Mouse (Mus musculus): ENCODE measurements around the gene Vcp. TPM values are rescaled to one million over a fixed set of nuclear protein-coding genes. Genes with fewer than 3 reads are reported as not detected.
"Not testable (repeated sequence)": the region's sequence is repeated elsewhere in the genome, so short reads cannot be mapped to it uniquely, and the experiment has no call there.

Gene Vcp
- polyA plus RNA-seq, 1 experiment from 2014 or later, result 498 TPM

DNA sequence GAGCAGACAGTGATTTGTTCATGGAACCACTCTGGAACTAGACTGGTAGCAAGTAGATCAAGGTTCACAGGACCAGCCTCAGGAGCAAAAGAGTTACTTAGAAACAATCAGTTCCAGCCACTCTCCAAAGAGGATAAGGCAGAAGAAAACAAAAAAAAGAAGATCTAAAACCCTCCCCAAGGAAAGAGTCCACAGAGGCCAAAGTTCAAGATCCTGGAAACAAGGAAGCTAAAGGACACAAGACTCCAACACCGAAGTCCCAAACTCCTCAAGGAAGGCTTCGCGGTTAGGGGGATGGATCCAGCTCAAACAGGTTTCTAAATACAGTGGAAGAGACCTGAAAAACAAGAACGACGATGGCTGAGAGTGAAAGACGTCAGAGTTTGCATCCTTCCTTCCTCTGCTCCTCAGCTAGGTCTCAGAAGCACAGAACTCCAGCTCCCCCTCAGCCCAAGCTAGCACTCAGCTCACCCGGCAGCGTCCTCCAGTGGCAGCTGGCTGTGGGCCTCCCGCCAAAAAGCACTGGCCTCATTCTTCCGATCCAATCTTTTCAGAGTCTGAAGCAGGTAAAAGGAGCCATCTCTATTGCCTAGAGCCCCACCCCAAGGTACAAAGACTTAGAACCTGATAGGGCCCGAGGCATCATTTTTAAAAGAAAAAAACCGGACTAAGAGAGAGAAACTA is 2.6 kb upstream of the Vcp start:
- no peak for ATAC-seq
- Histone ChIP-seq H3K9ac (ENCODE audit: low read depth, low read length) (no peak overlapping the region), H3K36me3 (ENCODE audit: control insufficient read depth, insufficient read depth, low read length) (0 out of 2 replicates have a peak, but pooled peaks cover 3% of the 10 kb centered on the region), H3K27me3 (ENCODE audit: control insufficient read depth, insufficient read depth, low read depth, low read length) (no peaks in the 10 kb centered on the region), H3K4me2 (ENCODE audit: low read length) (no peak overlapping the region), H3K9me3 (replicated peaks; ENCODE audit: control insufficient read depth, low read length, poor library complexity, severe bottlenecking) (no peaks in the 10 kb centered on the region), H3K4me3 (ENCODE audit: low read depth, low read length) (no peak overlapping the region), H3K27ac (ENCODE audit: low read length) (no peak overlapping the region), H3K4me1 (ENCODE audit: control insufficient read depth, insufficient read depth, low read length) (peaks cover 18% of the 10 kb centered on the region)
- whole genome bisulfite sequencing, result 80% methylated on average over 12 of the region's 12 CpGs

- Histone ChIP-seq H3K27me3 (ENCODE audit: control insufficient read depth, insufficient read depth, low read depth, low read length) (no peaks in the 10 kb centered on the region), H3K4me3 (ENCODE audit: low read depth, low read length) (no peak overlapping the region), H3K4me1 (ENCODE audit: control insufficient read depth, insufficient read depth, low read length) (peaks cover 30% of the 10 kb centered on the region), H3K27ac (ENCODE audit: low read length) (peak overlapping the region; percentile 90), H3K9me3 (replicated peaks; ENCODE audit: control insufficient read depth, low read length, poor library complexity, severe bottlenecking) (no peaks in the 10 kb centered on the region), H3K9ac (ENCODE audit: low read depth, low read length) (no peak overlapping the region), H3K4me2 (ENCODE audit: low read length) (no peak overlapping the region), H3K36me3 (ENCODE audit: control insufficient read depth, insufficient read depth, low read length) (0 out of 2 replicates have a peak, but pooled peaks cover 3% of the 10 kb centered on the region)
- 95% methylated on average over 2 of the region's 2 CpGs for WGBS
- no peak for ATAC-seq
Measured at GRCm38 (mm10) chr4:43001272-43001671, 965 bp upstream of the Vcp start.

DNA sequence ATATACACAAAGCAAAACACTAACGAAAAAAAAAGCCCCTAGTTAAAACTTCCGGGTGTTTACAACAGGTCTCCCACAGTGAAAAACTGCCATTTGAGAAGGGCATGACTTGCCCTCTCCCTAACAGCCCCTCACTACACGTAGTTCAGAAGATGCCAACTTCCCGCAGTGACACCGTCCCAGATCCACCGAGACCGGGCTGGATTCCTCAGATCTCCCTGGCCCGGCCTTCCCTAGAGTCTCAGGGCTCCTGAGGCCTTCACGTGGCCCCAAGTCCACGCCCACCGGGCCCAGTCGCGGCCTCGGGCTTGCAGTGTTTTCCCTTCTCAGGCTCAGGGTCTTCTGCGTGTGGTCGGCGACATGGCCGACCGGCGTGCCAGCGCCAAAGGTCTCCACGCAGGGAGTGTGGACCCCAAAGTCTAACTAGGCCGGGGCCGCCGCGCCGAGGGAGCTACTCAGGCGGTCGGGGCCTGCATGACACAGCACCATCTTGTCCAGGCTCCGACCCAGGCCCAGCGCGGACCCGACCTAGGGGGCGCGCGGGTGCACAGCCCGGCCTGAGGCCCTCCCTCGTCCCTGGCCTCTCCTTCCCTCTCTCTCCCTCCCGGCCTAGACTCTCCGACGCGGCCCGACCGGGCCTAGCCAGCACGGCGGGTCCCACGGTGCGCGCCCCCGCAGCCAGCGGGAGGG is 711 bp downstream of the Vcp start:
- H3K27me3 ChIP-seq (ENCODE audit: control insufficient read depth, insufficient read depth, low read depth, low read length), result no peaks in the 10 kb centered on the region
- H3K9ac ChIP-seq (ENCODE audit: low read depth, low read length), result peak overlapping the region; percentile 94
- WGBS, result 0% methylated on average over 50 of the region's 51 CpGs
- no peaks in the 10 kb centered on the region for H3K9me3 ChIP-seq (replicated peaks; ENCODE audit: control insufficient read depth, low read length, poor library complexity, severe bottlenecking)
- H3K4me3 ChIP-seq (ENCODE audit: low read depth, low read length), result peak overlapping the region; percentile 98
- peaks cover 30% of the 10 kb centered on the region for H3K4me1 ChIP-seq (ENCODE audit: control insufficient read depth, insufficient read depth, low read length)
- peak; percentile 80 for ATAC-seq
- peak overlapping the region; percentile 98 for H3K27ac ChIP-seq (ENCODE audit: low read length)
- H3K4me2 ChIP-seq (ENCODE audit: low read length), result peak overlapping the region; percentile 71
- peaks cover 8% of the 10 kb centered on the region for H3K36me3 ChIP-seq (ENCODE audit: control insufficient read depth, insufficient read depth, low read length)

GRCm38 (mm10) chr4:42998022-42998421 is 2.3 kb downstream of the Vcp start:
- H3K4me2 ChIP-seq (ENCODE audit: low read length), result peak overlapping the region; percentile 71
- H3K9me3 ChIP-seq (replicated peaks; ENCODE audit: control insufficient read depth, low read length, poor library complexity, severe bottlenecking), result no peaks in the 10 kb centered on the region
- H3K27me3 ChIP-seq (ENCODE audit: control insufficient read depth, insufficient read depth, low read depth, low read length), result no peaks in the 10 kb centered on the region
- peaks cover 17% of the 10 kb centered on the region for H3K36me3 ChIP-seq (ENCODE audit: control insufficient read depth, insufficient read depth, low read length)
- H3K4me3 ChIP-seq (ENCODE audit: low read depth, low read length), result peak overlapping the region; percentile 98; the same call in 1 of the 2 replicates
- H3K4me1 ChIP-seq (ENCODE audit: control insufficient read depth, insufficient read depth, low read length), result peaks cover 30% of the 10 kb centered on the region
- no peak overlapping the region for H3K9ac ChIP-seq (ENCODE audit: low read depth, low read length)
- no peak overlapping the region for H3K27ac ChIP-seq (ENCODE audit: low read length)
- 58% methylated on average over 2 of the region's 2 CpGs for WGBS
- no peak for ATAC-seq

GRCm38 (mm10) chr4:42988296-42988695 is 12.0 kb downstream of the Vcp start:
- no peak overlapping the region for H3K4me2 ChIP-seq (ENCODE audit: low read length)
- no peaks in the 10 kb centered on the region for H3K9me3 ChIP-seq (replicated peaks; ENCODE audit: control insufficient read depth, low read length, poor library complexity, severe bottlenecking)
- no peak overlapping the region for H3K27ac ChIP-seq (ENCODE audit: low read length)
- no peaks in the 10 kb centered on the region for H3K4me1 ChIP-seq (ENCODE audit: control insufficient read depth, insufficient read depth, low read length)
- ATAC-seq, result no peak
- no peaks in the 10 kb centered on the region for H3K27me3 ChIP-seq (ENCODE audit: control insufficient read depth, insufficient read depth, low read depth, low read length)
- WGBS, result 73% methylated on average over 1 of the region's 1 CpGs
- no peak overlapping the region for H3K4me3 ChIP-seq (ENCODE audit: low read depth, low read length)
- H3K9ac ChIP-seq (ENCODE audit: low read depth, low read length), result no peak overlapping the region
- peaks cover 69% of the 10 kb centered on the region for H3K36me3 ChIP-seq (ENCODE audit: control insufficient read depth, insufficient read depth, low read length)

DNA sequence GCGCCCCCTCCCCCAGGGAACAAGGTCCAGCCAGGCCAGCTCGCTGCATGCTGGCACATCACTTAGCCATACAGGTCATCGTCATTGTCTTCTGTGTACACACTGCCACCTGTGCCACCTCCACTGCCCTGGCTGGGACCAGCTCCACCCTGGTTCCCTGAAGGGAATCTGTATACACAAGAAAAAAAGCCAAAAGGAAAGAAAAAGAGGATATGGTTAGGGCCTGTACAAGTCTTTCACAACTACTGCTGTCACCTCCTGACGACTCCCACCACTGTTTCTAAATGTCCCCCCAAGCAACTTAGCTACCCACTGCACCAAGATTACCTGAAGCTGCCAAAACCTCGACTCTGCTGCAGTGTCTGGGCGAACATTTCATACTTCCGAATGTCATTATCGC is 19.8 kb downstream of the Vcp start:
- not testable (repeated sequence) for ATAC-seq; H3K4me3 ChIP-seq (ENCODE audit: low read depth, low read length); H3K4me1 ChIP-seq (ENCODE audit: control insufficient read depth, insufficient read depth, low read length); H3K27ac ChIP-seq (ENCODE audit: low read length); H3K9ac ChIP-seq (ENCODE audit: low read depth, low read length); H3K9me3 ChIP-seq (replicated peaks; ENCODE audit: control insufficient read depth, low read length, poor library complexity, severe bottlenecking); H3K4me2 ChIP-seq (ENCODE audit: low read length); H3K27me3 ChIP-seq (ENCODE audit: control insufficient read depth, insufficient read depth, low read depth, low read length)
- H3K36me3 ChIP-seq (ENCODE audit: control insufficient read depth, insufficient read depth, low read length), result peaks cover 39% of the 10 kb centered on the region
- WGBS, result 92% methylated on average over 7 of the region's 8 CpGs

DNA sequence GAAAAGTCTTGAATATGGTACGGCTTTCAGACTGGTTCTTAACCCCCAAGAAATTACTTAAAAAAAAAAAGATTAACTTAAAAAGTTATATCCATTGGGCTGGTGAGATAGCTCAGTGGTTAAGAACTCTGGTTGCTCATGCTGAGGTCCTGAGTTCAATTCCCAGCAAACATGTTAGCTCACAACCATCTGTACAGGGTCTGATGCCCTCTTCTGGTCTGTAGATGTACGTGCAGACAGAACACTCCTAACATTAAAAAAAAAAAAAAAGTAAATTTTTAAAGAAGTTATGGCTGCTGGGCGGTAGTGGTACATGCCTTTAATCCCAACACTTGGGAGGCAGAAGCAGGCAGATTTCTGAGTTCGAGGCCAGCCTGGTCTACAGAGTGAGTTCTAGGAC is 22.2 kb downstream of the Vcp start:
- Histone ChIP-seq H3K9me3 (replicated peaks; ENCODE audit: control insufficient read depth, low read length, poor library complexity, severe bottlenecking) (no peaks in the 10 kb centered on the region), H3K27ac (ENCODE audit: low read length) (no peak overlapping the region), H3K4me2 (ENCODE audit: low read length) (no peak overlapping the region), H3K4me1 (ENCODE audit: control insufficient read depth, insufficient read depth, low read length) (no peaks in the 10 kb centered on the region), H3K27me3 (ENCODE audit: control insufficient read depth, insufficient read depth, low read depth, low read length) (no peaks in the 10 kb centered on the region), H3K36me3 (ENCODE audit: control insufficient read depth, insufficient read depth, low read length) (peaks cover 19% of the 10 kb centered on the region), H3K9ac (ENCODE audit: low read depth, low read length) (no peak overlapping the region), H3K4me3 (ENCODE audit: low read depth, low read length) (no peak overlapping the region)
- no peak for ATAC-seq
- WGBS, result 90% methylated on average over 4 of the region's 4 CpGs

DNA sequence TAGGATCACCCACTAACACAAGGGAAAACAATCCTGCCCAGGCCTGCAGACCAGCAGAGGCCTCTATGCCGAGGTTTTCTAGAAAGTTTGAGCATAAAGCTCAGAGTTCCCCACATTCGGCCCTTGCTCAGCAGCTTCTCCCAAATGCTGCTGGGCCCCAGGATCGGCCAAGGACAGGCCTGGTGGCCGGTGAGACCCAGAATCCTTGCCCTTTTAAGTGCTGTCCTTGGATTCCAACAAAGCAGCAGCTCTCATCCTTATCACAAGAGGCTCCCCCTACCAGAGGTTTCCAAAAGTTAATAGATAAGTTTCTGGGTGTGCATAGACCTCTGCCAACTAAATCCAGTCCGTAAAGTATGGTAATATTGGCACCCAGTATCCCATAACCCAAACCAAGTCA is 26.4 kb downstream of the Vcp start:
- no peak overlapping the region for H3K4me3 ChIP-seq (ENCODE audit: low read depth, low read length)
- peaks cover 5% of the 10 kb centered on the region for H3K36me3 ChIP-seq (ENCODE audit: control insufficient read depth, insufficient read depth, low read length)
- no peaks in the 10 kb centered on the region for H3K9me3 ChIP-seq (replicated peaks; ENCODE audit: control insufficient read depth, low read length, poor library complexity, severe bottlenecking)
- no peak for ATAC-seq
- H3K27ac ChIP-seq (ENCODE audit: low read length), result no peak overlapping the region
- H3K4me1 ChIP-seq (ENCODE audit: control insufficient read depth, insufficient read depth, low read length), result no peaks in the 10 kb centered on the region
- no peak overlapping the region for H3K9ac ChIP-seq (ENCODE audit: low read depth, low read length)
- H3K4me2 ChIP-seq (ENCODE audit: low read length), result no peak overlapping the region
- H3K27me3 ChIP-seq (ENCODE audit: control insufficient read depth, insufficient read depth, low read depth, low read length), result no peaks in the 10 kb centered on the region
- 86% methylated on average over 5 of the region's 5 CpGs for WGBS

DNA sequence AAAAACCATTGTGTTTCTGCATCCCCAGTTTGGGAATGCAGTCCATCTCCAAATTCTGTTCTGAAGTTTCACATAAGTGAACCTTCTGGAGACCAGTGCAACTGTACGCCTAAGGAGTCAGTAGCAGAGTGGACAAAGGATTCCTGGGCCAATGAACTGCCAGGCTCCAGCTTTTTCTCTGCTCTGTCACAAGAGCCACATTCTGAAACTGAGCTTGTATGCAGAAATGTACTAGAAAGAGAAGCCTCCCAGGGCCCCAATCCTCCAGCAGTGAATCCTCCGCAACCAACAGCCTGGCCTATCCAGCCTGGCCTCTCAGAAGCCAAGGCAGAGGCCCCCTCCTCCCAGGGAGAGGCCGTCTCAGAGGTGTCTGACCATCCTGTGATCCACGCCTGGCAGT is 27.4 kb downstream of the Vcp start:
- Histone ChIP-seq H3K9me3 (replicated peaks; ENCODE audit: control insufficient read depth, low read length, poor library complexity, severe bottlenecking) (no peaks in the 10 kb centered on the region), H3K4me3 (ENCODE audit: low read depth, low read length) (no peak overlapping the region), H3K4me1 (ENCODE audit: control insufficient read depth, insufficient read depth, low read length) (no peaks in the 10 kb centered on the region), H3K27ac (ENCODE audit: low read length) (no peak overlapping the region), H3K4me2 (ENCODE audit: low read length) (no peak overlapping the region), H3K36me3 (ENCODE audit: control insufficient read depth, insufficient read depth, low read length) (no peaks in the 10 kb centered on the region), H3K27me3 (ENCODE audit: control insufficient read depth, insufficient read depth, low read depth, low read length) (no peaks in the 10 kb centered on the region), H3K9ac (ENCODE audit: low read depth, low read length) (no peak overlapping the region)
- no peak for ATAC-seq
- WGBS, result 78% methylated on average over 4 of the region's 4 CpGs
